Mouse (Mus musculus): ENCODE data around the gene Chit1.

- TF ChIP-seq ZC3H11A (IDR thresholded peaks at IDR 0.05; ENCODE audit: borderline replicate concordance, low read depth, low read length) (no peak), ZNF384 (IDR thresholded peaks at IDR 0.05; ENCODE audit: low read depth, low read length) (no peak), CHD2 (IDR thresholded peaks at IDR 0.05; ENCODE audit: low read depth, low read length) (no peak)
Measured at GRCm38 (mm10) chr1:134063086-134063772, 47.8 kb upstream of the Chit1 start.
